Mouse (Mus musculus) kidney, postnatal 10 days (tissue): Measurements from ENCODE around the gene Map3k9.
A peak's percentile ranks its signal among the peaks of the same experiment; 100 is the strongest.

Experiments
- DNase-seq: peaks from one replicate; pipeline ENCODE4 v3.0.0; 2021; ENCODE audit warnings: mixed read lengths

Gene Map3k9

DNA sequence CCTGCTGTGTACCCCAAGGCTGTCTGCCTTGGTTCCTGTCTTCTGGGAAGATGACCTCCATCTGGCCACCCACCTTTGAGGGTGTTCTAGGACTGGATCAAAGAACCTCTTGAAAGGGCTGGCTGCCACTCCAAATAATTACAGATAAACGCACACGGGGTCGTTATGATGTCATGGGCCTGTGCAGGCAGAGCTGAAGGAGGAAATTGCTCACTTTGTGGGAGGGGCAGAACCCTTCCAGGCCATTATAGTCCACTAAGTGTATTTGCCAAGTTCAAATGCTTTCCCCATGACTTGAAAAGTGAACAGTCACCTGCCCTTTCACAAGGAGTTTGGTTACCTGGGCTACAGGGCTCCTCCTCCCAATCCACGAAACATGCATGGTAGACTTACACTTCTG is 83.0 kb downstream of the Map3k9 start:
- DNase-seq: no peak

DNA sequence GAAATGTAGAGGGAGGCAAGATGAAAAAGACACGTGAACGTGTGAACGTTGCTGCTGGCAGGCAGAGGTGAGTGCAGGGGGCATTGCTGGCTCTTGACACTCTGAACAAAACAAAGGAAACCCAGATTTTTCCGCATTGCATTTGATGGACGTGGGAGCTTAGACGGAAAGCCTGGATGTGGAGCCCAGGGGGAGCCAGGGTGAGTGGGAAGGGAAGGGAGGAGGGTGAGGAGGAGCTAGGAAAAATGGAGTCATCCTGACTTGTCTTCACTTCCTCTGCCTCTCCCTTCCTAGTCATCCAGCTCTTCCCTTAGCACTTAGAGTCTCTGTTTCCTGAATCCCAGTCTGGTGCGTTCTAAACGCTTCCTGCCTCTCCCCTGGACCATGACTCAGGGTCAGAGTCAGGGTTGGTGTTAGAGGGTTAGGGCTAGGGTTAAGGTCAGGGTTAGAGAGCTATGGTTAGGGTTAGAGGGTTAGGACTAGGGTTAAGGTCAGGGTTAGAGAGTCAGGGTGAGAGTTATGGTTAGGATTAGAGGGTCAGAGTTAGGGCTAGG is 89.7 kb downstream of the Map3k9 start:
- peak; percentile 39 for DNase-seq

DNA sequence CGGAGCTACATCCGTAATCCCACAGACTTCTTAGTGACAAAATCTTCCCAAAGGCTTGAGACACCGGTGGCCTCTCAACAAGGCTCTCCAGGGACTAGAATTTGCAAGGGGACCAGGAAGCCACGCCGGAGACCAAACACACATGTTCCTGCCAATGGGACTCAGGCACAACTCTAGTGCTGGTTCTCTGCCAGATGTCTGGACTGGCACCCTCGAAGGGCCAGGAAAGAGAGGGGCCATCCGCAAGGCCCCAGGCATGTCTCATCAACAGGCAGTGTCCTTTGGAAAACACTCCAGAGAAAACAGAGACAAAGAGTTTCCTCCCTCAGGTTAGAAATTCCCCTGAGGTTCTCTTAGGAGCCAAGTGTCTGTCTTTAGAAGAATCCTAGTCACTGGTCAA is 90.2 kb downstream of the Map3k9 start:
- peak; percentile 48 for DNase-seq

DNA sequence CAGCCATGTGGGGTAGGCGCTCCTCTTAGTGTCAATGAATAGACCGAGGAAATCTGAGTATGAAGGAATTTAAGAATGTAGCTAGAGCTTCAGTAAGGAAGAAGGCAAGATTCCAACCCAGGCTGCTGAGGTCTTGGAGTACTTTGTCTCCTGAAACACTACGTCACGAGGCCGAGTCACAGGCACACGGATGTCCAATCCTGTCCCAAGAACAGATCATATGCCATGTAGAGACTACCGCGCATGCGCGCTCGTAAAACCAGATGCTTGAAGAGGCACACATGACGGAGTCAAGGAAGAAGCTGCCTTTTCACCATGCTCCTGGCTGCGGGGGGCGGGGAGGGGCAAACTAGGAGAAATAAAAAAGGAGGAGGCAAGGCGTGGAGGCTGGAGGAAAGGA is 90.9 kb downstream of the Map3k9 start:
- DNase-seq: no peak

DNA sequence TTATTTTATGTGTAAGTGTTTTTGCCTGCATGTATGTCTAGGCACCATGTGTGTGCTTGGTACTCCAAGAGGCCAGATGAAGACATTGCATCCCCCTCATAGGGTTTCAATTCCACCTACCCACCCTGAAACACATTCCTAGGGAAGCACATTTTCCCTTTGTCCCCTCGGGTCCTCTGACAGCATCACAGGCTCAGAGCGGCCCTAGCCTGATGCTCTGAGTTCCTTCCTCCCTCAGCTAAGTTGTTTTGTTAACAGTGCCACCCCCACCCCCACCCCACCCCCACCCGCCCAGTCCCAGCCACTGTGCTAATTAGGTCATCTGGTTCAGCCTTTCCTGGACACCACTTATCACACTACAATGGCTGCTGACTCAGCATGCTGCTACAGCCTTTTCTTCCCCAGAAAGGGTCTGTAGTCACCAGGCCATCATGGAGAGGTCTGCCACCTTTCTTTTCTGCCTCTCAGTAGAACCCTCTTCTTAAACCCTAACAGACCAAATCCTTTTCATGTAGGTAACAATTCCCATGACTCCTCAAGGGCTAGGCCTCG is 91.4 kb downstream of the Map3k9 start:
- DNase-seq: no peak

DNA sequence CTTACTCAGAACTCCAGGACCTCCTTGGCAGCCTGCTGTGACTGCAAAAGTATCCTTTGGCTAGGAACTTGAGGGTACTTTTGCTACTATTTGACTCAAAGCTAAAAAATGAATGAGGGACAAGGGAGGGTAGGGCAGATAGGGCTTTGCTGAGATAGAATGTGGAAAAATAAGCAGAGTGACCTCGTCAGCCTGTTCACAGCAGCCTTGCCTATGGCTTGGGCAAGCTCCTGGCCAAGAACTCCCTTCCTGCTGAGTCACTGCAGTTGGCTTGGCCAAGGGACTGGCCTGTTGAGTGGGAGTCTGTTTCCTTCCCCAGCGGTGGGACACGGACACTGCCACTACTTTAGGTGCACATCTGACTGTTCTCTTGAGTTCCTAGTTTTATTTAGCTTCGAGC is 92.4 kb downstream of the Map3k9 start:
- no peak for DNase-seq

DNA sequence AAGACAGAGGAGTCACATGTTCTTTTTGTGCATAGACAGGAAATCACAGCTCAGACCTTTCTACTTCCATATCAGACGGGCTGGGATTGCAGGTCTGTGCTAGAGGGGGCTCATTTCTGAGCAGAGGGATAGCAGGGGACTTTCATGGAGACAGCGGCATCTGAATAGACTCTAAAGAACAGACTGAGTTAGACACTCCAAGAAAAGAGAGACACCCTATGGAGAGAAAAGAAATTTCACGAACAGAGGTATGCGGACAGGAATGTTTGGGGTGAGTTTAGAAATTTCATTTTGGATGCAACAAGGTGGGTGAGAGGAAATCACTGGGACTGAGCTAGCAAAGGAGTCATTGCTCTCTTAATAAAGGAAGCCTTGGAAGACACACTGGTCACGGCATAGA is 93.1 kb downstream of the Map3k9 start:
- no peak for DNase-seq

DNA sequence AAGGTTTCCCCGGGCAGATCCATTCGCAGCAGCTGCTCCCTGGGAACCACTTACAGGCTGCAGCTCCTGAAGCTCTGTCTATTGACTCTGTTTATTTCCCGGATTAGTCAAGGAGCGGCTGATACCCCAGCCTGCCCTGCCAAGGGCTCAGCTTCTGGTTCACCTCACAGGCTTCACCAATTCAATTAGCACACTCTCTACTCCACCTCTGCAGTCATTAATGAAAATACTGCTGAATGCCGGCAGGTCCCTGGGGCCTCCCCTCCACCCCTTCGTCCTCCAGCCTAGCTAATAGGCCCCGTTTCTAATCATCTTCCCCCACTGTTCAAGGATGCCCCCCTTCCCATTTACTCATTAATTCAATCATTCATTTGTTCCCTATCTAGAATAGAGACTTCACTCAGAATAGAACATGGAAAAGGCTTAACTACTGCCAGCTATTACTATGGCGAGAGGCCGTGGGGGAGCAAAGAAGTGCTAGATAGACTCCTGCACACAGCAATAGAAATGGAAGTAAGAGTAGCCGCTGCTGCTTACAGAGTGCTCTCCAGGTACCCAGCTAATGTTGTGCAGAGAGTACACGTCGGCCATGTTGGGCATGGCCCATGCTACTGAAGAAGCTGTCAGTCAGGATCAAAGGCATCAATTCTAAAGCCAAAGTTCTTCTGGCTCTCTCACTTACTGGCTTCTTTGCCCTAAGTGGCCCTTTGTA is 94.4 kb downstream of the Map3k9 start:
- no peak for DNase-seq

DNA sequence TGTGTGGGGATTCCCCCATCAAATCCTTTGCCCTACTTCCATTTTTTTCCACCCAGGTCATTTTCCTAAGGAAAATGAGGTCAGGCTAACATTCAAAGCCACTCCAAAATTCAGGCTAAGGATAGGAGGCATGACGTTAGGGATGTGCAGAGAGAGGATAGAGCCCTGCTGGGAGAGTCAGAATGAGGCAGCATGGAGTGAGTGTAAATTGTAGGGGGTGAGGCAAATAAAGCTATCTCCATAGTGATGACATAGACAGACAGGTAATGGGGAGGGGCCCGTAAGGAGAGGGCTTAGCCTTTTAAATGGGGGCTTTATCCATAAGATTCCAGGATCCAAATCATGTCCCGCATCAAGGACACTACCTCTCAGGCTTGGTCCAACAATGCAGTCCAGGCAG is 95.0 kb downstream of the Map3k9 start:
- DNase-seq: no peak

DNA sequence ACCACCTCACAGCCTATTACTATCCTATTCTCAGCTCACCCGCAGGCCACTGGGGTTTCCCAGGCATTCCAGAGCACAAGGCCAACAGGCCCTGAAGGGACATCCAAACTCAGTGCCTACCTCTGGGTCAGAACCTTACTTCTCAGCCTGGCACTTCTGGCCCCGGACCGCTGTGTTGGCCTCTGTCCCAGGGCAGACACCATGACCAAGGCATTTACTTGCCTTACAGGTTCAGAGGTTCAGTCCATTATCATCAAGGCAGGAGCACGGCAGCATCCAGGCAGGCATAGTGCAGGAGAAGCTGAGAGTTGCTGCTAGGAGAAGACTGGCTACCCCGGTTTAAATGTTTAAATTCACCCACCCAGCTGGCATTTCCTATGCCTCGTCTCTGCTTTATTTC is 96.9 kb downstream of the Map3k9 start:
- no peak for DNase-seq

DNA sequence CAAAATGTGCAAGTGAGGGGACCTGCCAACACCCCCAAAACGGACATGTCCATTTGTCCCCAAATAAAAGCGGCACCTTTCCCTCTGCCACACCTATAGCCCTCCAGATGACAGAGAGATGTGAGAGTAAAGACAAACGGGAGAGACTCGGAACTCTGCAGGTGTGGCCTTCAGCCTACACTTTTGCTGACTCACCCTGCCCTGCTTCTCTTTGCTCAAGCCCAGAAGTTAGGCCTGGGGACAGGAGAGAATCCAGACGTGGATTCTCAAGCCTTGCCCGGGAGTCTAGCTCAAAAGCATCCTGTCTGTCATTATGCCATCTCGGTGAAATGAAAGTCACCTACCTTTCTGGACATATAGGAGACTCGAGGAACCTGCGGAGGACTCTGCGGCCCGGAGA is 97.6 kb downstream of the Map3k9 start:
- DNase-seq: no peak

DNA sequence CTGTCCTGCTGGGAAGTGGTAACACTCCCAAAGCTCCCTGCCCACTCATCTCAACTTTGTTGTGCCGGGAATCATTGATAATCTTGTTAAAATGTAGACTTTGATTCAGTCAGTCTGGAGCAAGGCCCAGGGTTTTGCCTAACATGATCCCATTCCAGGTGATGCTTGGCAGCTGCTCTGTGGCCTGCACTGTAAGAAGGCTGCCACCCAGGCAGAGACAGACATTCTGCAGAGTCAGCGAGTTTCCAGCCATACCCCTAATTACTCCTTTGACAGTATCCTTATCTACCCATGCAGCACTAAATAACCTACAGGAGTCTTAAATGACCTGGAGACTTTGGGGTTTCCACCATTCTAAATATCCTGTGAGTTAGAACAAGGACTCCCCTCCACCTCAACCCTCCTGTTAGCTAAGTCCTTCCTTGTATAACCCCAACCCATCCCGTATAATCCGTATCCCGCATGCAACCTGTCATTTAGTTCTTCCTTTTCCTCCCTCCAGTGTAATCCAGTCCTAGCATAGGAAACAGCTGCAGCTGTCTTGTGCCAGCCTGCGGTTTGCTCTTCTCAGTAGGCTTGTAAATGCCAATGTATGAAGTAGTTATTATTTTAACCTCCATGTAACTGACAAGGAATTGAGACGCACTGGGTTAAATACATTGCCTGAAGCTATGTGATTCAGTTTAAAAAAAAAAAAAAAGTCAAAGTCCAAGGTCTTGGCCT is 101.0 kb downstream of the Map3k9 start:
- no peak for DNase-seq

DNA sequence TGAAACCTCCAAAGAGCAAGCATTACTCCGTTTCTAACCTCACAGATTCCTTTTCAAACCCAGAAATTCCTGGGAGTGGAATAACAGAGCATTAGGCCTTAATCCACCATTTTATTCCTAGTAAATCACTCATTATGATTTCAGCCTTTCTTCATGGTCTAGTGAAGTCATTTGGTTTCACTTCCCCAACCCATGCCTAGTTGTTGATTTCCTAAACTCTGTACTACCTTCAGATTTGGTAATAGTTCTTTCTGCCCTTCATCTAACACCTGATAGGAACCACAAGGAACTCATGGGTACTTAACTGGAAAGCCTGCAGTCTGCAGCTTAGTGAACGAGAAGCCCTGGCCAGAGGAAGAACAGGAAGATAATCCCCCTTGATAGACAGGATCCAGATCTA is 105.4 kb downstream of the Map3k9 start:
- no peak for DNase-seq
